Mouse (Mus musculus) testis, adult 2 months (tissue): ENCODE measurements around the gene Cant1. TPM values are rescaled to one million over a fixed set of nuclear protein-coding genes. Genes with fewer than 3 reads are reported as not detected.

Experiments used
- H3K27ac ChIP-seq: fragments of 200-500 bp; 2 replicates; pipeline ENCODE4 v1.5.1; 2012; ENCODE audit warnings: low read depth, low read length; ENCODE audit not compliant: control insufficient read depth, insufficient read depth
- H3K27me3 ChIP-seq: fragments of 200-500 bp; 2 replicates; pipeline ENCODE4 v1.6.1; 2012; ENCODE audit warnings: mild to moderate bottlenecking, low read length, moderate library complexity; ENCODE audit not compliant: control insufficient read depth, insufficient read depth
- H3K36me3 ChIP-seq: fragments of 200-500 bp; 2 replicates; pipeline ENCODE4 v1.6.1; 2012; ENCODE audit warnings: mild to moderate bottlenecking, low read length; ENCODE audit not compliant: control insufficient read depth, insufficient read depth
- H3K4me1 ChIP-seq: fragments of 200-500 bp; 2 replicates; pipeline ENCODE4 v1.6.1; 2012; ENCODE audit warnings: low read length; ENCODE audit not compliant: control insufficient read depth, insufficient read depth
- H3K4me3 ChIP-seq: fragments of 200-500 bp; 2 replicates; pipeline ENCODE4 v1.5.1; 2012; ENCODE audit warnings: low read depth, mild to moderate bottlenecking, low read length, moderate library complexity, mixed read lengths; ENCODE audit not compliant: control insufficient read depth
- CTCF ChIP-seq: fragments of 200-500 bp; IDR thresholded peaks from 2 replicates; pipeline ENCODE4 v1.5.1; 2012; ENCODE audit warnings: low read depth, mild to moderate bottlenecking, inconsistent platforms, low read length, moderate library complexity; ENCODE audit not compliant: control insufficient read depth, insufficient read depth, insufficient replicate concordance
- POLR2A ChIP-seq: fragments of 200-500 bp; IDR thresholded peaks from 2 replicates; pipeline ENCODE4 v1.6.1; 2012; ENCODE audit warnings: low read depth, mild to moderate bottlenecking, inconsistent platforms, low read length, moderate library complexity; ENCODE audit not compliant: control insufficient read depth
- polyA plus RNA-seq: library from polyadenylated mRNA; depleted of rRNA; stranded (reverse); fragments of >200 nt; gene quantifications from 2 replicates; pipeline ENCODE4 v1.2.3, GENCODE M21; 2012

The Cant1 gene
- polyA plus RNA-seq, 1 experiment = 37.8 TPM

DNA sequence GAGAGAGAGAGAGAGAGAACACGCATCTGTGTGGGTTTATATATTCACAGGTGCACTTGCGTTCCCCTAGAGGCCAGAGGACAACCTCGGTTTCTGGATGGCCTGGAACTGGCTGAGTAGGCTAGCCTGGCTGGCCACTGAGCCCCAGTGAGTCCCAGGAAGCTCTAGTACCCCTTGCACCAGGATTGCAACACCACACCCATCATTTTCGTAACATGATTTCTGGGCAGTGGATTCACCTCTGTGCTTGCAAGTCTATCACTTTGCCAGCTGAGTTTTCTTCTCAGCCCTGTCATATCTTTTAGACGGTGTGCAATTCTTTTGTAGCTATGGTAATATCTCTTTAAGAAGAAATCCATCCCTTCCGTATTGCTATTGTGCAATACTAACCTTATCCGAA is 1.4 kb upstream of the Cant1 start:
- no peaks in the 10 kb centered on the region for H3K36me3 ChIP-seq
- TF ChIP-seq CTCF (no peak), POLR2A (no peak)
- H3K27ac ChIP-seq = no peak overlapping the region
- H3K4me3 ChIP-seq = no peak overlapping the region
- H3K27me3 ChIP-seq = no peaks in the 10 kb centered on the region
- H3K4me1 ChIP-seq = peaks cover 15% of the 10 kb centered on the region

DNA sequence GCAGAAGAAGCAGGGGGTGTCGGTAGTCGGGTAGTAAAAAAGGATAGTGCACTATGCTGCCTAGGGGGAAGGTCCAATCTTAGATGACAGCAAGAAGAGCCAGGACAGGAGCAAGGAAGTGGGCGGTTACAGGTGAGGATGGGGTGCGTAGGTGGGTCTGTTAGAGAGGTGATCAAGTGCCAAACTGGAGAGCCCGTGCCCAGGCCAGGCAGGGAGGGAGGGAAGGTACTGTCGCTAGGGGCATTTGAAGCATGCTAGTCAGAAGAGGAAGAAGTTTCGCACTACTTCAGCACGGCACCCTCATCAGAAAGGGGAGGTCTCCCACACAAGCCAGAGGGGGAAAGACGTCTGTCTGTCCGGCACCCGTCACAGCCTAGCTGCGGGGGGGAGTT is 448 bp downstream of the Cant1 start:
- peak overlapping the region; percentile 87 for H3K4me3 ChIP-seq
- peak overlapping the region; percentile 62 for H3K27ac ChIP-seq
- H3K27me3 ChIP-seq = no peaks in the 10 kb centered on the region
- peaks cover 13% of the 10 kb centered on the region for H3K4me1 ChIP-seq
- TF ChIP-seq POLR2A (no peak), CTCF (no peak)
- no peaks in the 10 kb centered on the region for H3K36me3 ChIP-seq

DNA sequence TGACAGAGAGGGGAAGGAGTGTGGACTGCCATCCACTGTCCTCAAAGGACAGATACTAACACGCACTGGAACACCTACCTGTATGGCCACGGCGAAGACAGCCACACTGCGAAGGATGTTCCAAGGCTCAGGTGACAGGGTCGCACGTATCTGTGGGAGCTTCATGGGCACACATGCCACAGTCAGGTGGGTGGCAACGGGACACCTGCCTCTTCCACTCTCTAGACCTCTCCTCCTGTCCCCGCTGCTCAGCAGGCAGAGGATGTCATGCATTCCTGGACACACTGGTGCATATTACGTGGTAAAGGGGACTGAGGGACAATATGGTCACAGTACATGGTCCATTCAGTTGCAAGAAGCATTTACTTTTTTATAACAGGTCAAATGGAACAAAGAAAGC is 1.4 kb downstream of the Cant1 start:
- no peak for TF ChIP-seq CTCF
- no peak for TF ChIP-seq POLR2A
- Histone ChIP-seq H3K4me1 (peaks cover 13% of the 10 kb centered on the region), H3K27ac (no peak overlapping the region), H3K36me3 (no peaks in the 10 kb centered on the region), H3K4me3 (no peak overlapping the region), H3K27me3 (no peaks in the 10 kb centered on the region)

DNA sequence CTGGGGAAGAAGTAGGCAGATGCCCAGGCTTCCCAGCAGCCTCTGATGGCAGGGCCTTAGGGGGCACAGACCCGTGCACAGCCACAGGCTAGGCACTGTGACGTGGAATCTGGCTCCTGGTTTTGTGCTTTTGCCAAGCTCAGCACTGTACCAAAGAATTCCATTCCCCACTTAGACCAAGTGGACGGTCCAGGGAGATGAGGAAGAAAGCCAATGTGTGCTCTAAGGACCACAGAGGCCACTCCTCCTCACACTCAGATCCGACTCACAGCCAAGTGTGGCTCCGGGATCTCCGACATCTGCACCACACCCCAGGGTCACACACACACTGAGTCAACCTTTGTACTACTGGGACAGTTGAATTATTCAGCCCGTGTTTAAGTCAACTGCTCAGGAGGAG is 2.8 kb downstream of the Cant1 start:
- Histone ChIP-seq H3K27ac (no peak overlapping the region), H3K27me3 (no peaks in the 10 kb centered on the region), H3K4me3 (no peak overlapping the region), H3K4me1 (peaks cover 13% of the 10 kb centered on the region), H3K36me3 (no peaks in the 10 kb centered on the region)
- TF ChIP-seq CTCF (no peak), POLR2A (no peak)

DNA sequence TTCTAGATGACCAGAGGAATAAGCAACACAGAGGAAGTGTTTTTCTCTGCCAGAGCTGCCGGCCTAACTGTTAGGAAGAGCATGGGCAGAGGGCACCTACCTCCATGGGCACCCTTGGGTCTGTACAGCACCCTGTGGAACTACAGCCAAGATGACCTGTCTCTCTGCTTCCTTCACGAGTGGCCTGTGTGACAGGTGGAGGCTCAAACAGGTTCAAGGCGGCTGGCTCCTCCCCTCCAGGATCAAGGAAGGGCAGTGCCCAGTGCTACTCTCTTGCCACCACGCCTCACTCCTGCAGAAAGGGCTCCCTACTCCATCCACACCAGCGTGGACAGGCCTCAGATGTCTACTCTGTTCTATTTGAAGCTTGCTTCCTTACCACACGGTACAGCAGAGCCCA is 3.3 kb downstream of the Cant1 start:
- Histone ChIP-seq H3K27ac (no peak overlapping the region), H3K4me1 (peaks cover 13% of the 10 kb centered on the region), H3K36me3 (no peaks in the 10 kb centered on the region), H3K27me3 (no peaks in the 10 kb centered on the region), H3K4me3 (no peak overlapping the region)
- TF ChIP-seq CTCF = no peak
- no peak for TF ChIP-seq POLR2A

DNA sequence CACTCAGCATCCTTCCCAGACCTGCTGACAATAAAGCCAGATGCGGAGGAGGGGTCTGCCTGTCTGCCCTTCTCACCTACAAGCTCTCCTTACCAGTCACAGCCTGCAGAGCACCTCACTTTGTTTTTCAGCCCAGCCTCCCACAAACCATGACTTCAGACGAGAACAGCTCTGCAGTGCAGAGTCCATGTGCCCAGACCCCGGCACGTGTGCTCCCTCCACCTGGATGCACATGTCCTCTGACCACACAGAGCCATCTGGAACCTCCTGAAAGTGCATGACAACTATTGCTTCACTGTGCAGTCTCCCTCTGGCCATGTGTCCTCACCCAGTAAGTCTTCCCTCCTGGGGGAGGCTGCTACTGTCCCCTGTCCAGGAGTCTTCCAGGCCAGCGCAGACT is 4.6 kb downstream of the Cant1 start:
- no peaks in the 10 kb centered on the region for H3K36me3 ChIP-seq
- no peak overlapping the region for H3K27ac ChIP-seq
- no peak overlapping the region for H3K4me3 ChIP-seq
- no peak for TF ChIP-seq POLR2A
- no peak for TF ChIP-seq CTCF
- H3K27me3 ChIP-seq = no peaks in the 10 kb centered on the region
- H3K4me1 ChIP-seq = peaks cover 8% of the 10 kb centered on the region

DNA sequence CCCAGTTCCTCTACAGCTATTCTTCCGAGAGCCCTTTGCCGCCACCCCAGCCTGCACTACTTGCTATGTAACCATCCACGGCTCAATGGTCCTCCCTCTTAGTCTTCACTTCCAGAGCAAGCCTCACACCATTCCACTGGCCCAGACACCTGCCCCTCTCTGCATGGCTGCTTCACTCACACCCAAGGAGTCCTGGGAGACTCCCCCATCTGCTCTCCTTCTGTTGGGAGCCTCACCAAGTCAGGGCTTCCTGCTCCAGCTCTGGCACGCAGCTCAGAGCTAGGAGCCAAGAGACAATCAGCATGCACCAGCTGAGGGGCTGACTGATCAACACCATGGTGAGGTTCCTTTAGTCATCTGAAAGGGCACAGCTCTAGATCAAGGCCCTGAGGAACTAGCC is 5.8 kb downstream of the Cant1 start:
- H3K4me1 ChIP-seq = peaks cover 3% of the 10 kb centered on the region
- H3K27me3 ChIP-seq = no peaks in the 10 kb centered on the region
- TF ChIP-seq CTCF = no peak
- TF ChIP-seq POLR2A = no peak
- no peaks in the 10 kb centered on the region for H3K36me3 ChIP-seq
- H3K27ac ChIP-seq = no peak overlapping the region
- no peak overlapping the region for H3K4me3 ChIP-seq

DNA sequence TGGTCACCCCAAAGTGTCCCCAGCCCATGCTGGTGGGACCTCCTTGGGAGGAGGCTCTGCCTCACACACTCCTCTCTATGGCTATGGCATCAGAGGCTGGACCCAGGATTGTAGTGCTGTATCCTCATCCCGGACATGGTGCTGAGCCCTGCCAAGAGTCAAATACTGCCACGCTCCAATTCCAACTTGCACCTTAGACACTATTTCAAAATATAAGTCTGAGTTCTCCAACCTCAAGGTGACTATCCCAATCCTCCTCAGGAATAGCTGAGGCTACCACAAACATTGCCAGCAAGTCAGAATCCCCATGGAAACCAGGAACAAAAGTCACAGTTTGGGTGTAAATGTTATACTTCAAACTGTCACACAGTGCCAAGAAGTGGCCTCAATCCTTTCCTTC is 6.3 kb downstream of the Cant1 start:
- H3K4me1 ChIP-seq = no peaks in the 10 kb centered on the region
- H3K36me3 ChIP-seq = no peaks in the 10 kb centered on the region
- H3K27me3 ChIP-seq = no peaks in the 10 kb centered on the region

More for the DNA sequence above, 6.3 kb downstream of the Cant1 start:
- TF ChIP-seq CTCF (no peak), POLR2A (no peak)
- H3K4me3 ChIP-seq = no peak overlapping the region
- H3K27ac ChIP-seq = no peak overlapping the region
